Mouse (Mus musculus) adrenal gland, adult (tissue): ENCODE data around the gene Camk2g.
"Not testable (repeated sequence)": the region's sequence is repeated elsewhere in the genome, so short reads cannot be mapped to it uniquely, and the experiment has no call there.

Source experiments
- DNase-seq, 2 experiments: peaks; one replicate each; pipeline ENCODE4 v3.0.0; 2022 to 2023; ENCODE audit warnings: low spot score in 1 of 2; ENCODE audit not compliant: inconsistent age in 2 of 2

The Camk2g gene

GRCm38 (mm10) chr14:20707201-20708190 is 86.4 kb downstream of the Camk2g start, which contains the start of gene Zswim8:
TSS of gene Zswim8 (plus strand) at chr14:20707552.
- DNase-seq: peak; percentile 93 to 98

- not testable (repeated sequence) for DNase-seq
Observed at GRCm38 (mm10) chr14:20703461-20703860, 90.4 kb downstream of the Camk2g start.

- DNase-seq: peak; percentile 91 to 98
Observed at GRCm38 (mm10) chr14:20702741-20703381, 91.0 kb downstream of the Camk2g start, which contains the start of gene Chchd1. TSS of gene Chchd1 (plus strand) at chr14:20703006.

- DNase-seq: no peak
Observed at GRCm38 (mm10) chr14:20702096-20702740, 91.7 kb downstream of the Camk2g start.

- DNase-seq: no peak
Observed at GRCm38 (mm10) chr14:20701554-20701953, 92.3 kb downstream of the Camk2g start.

- DNase-seq: no peak
Observed at GRCm38 (mm10) chr14:20700362-20700761, 93.5 kb downstream of the Camk2g start.

GRCm38 (mm10) chr14:20698515-20698914 is 95.4 kb downstream of the Camk2g start:
- no peak for DNase-seq

GRCm38 (mm10) chr14:20696986-20697385 is 96.9 kb downstream of the Camk2g start:
- DNase-seq: peak; percentile 33 to 74

GRCm38 (mm10) chr14:20695761-20696520 is 97.9 kb downstream of the Camk2g start:
- peak; percentile 45 to 73 for DNase-seq

- DNase-seq: peak; percentile 93 to 96
Observed at GRCm38 (mm10) chr14:20694884-20695760, 98.8 kb downstream of the Camk2g start, which contains the start of gene Fut11. TSS of gene Fut11 (plus strand) at chr14:20694968.

GRCm38 (mm10) chr14:20694185-20694883 is 99.6 kb downstream of the Camk2g start:
- peak in 1 of 2 experiments; percentile 57 for DNase-seq

GRCm38 (mm10) chr14:20693589-20694101 is 100.2 kb downstream of the Camk2g start:
- DNase-seq: peak in 1 of 2 experiments; percentile 48

GRCm38 (mm10) chr14:20691772-20692171 is 102.1 kb downstream of the Camk2g start:
- no peak for DNase-seq

GRCm38 (mm10) chr14:20689009-20689408 is 104.9 kb downstream of the Camk2g start:
- DNase-seq: no peak

GRCm38 (mm10) chr14:20686576-20686975 is 107.3 kb downstream of the Camk2g start:
- no peak for DNase-seq
